Mouse (Mus musculus) embryo, embryonic 11 days (tissue): ENCODE results near the gene Cyren.

Experiments
- DNase-seq: peaks from one replicate; pipeline ENCODE4 v3.0.0-alpha.2; 2015

Cyren gene

GRCm38 (mm10) chr6:34896168-34896780 is 18.4 kb upstream of the Cyren start:
- no peak for DNase-seq

- DNase-seq, result no peak
These were observed 17.7 kb upstream of the Cyren start for GRCm38 (mm10) chr6:34895569-34895968.

GRCm38 (mm10) chr6:34889185-34889584 is 11.3 kb upstream of the Cyren start:
- DNase-seq, result no peak

- peak; percentile 55 for DNase-seq
These were observed 9.4 kb upstream of the Cyren start for GRCm38 (mm10) chr6:34887131-34887850.

- DNase-seq, result no peak
These were observed 6.9 kb upstream of the Cyren start for GRCm38 (mm10) chr6:34884724-34885123.

- DNase-seq, result peak; percentile 57
These were observed 2.1 kb upstream of the Cyren start for GRCm38 (mm10) chr6:34879911-34880475.

- no peak for DNase-seq
These were observed 1.4 kb upstream of the Cyren start for GRCm38 (mm10) chr6:34879101-34879740.

GRCm38 (mm10) chr6:34876835-34877156 is 1.1 kb downstream of the Cyren start:
- no peak for DNase-seq

- DNase-seq, result no peak
These were observed 1.7 kb downstream of the Cyren start for GRCm38 (mm10) chr6:34875966-34876834.

GRCm38 (mm10) chr6:34875268-34875761 is 2.5 kb downstream of the Cyren start:
- DNase-seq, result no peak

GRCm38 (mm10) chr6:34874101-34874921 is 3.5 kb downstream of the Cyren start:
- DNase-seq, result no peak

GRCm38 (mm10) chr6:34872871-34873270 is 5.0 kb downstream of the Cyren start:
- no peak for DNase-seq

GRCm38 (mm10) chr6:34871929-34872328 is 5.9 kb downstream of the Cyren start:
- DNase-seq, result no peak

- DNase-seq, result no peak
These were observed 7.1 kb downstream of the Cyren start for GRCm38 (mm10) chr6:34870724-34871123.

- no peak for DNase-seq
These were observed 7.7 kb downstream of the Cyren start for GRCm38 (mm10) chr6:34870136-34870535.

GRCm38 (mm10) chr6:34869225-34869915 is 8.5 kb downstream of the Cyren start:
- no peak for DNase-seq

GRCm38 (mm10) chr6:34868507-34869217 is 9.2 kb downstream of the Cyren start:
- DNase-seq, result no peak

- no peak for DNase-seq
These were observed 9.9 kb downstream of the Cyren start for GRCm38 (mm10) chr6:34867995-34868350.

GRCm38 (mm10) chr6:34867301-34867994 is 10.4 kb downstream of the Cyren start:
- DNase-seq, result no peak

- no peak for DNase-seq
These were observed 11.1 kb downstream of the Cyren start for GRCm38 (mm10) chr6:34866786-34867185.
